Mouse (Mus musculus): ENCODE measurements around the gene Foxm1. TPM values are rescaled to one million over a fixed set of nuclear protein-coding genes. Genes with fewer than 3 reads are reported as not detected.
"Not testable (repeated sequence)": the region's sequence is repeated elsewhere in the genome, so short reads cannot be mapped to it uniquely, and the experiment has no call there.

Foxm1 gene
- polyA plus RNA-seq, 1 experiment from 2014 or later = 36.8 TPM

GRCm38 (mm10) chr6:128380594-128381167 is 17.9 kb downstream of the Foxm1 start:
- H3K9ac ChIP-seq; H3K4me2 ChIP-seq (replicated peaks); H3K9me3 ChIP-seq; H3K4me1 ChIP-seq; H3K27ac ChIP-seq; H3K4me3 ChIP-seq; H3K27me3 ChIP-seq (replicated peaks); H3K36me3 ChIP-seq; ATAC-seq (ENCODE audit: low FRiP score, low read depth): not testable (repeated sequence)
- WGBS = 60% methylated on average over 1 of the region's 1 CpGs

- H3K9ac ChIP-seq = no peak overlapping the region
- H3K27me3 ChIP-seq (replicated peaks) = no peaks in the 10 kb centered on the region
- no peak overlapping the region for H3K27ac ChIP-seq
- no peak for ATAC-seq (ENCODE audit: low FRiP score, low read depth)
- no peaks in the 10 kb centered on the region for H3K9me3 ChIP-seq
- H3K36me3 ChIP-seq = peaks cover 3% of the 10 kb centered on the region; the same call in 1 of the 2 replicates
- WGBS = 78% methylated on average over 3 of the region's 3 CpGs
- H3K4me3 ChIP-seq = no peak overlapping the region
- no peak overlapping the region for H3K4me2 ChIP-seq (replicated peaks)
- no peaks in the 10 kb centered on the region for H3K4me1 ChIP-seq
Measured at GRCm38 (mm10) chr6:128381254-128381653, 18.5 kb downstream of the Foxm1 start.

- Histone ChIP-seq H3K27me3 (replicated peaks) (no peaks in the 10 kb centered on the region), H3K36me3 (no peaks in the 10 kb centered on the region), H3K9me3 (no peaks in the 10 kb centered on the region), H3K27ac (no peak overlapping the region), H3K4me1 (no peaks in the 10 kb centered on the region), H3K4me3 (no peak overlapping the region), H3K4me2 (replicated peaks) (no peak overlapping the region), H3K9ac (no peak overlapping the region)
- WGBS = 69% methylated on average over 7 of the region's 7 CpGs
- ATAC-seq (ENCODE audit: low FRiP score, low read depth) = no peak
Measured at GRCm38 (mm10) chr6:128383752-128384151, 21.0 kb downstream of the Foxm1 start.

GRCm38 (mm10) chr6:128385026-128385425 is 22.3 kb downstream of the Foxm1 start:
- Histone ChIP-seq H3K9me3 (no peaks in the 10 kb centered on the region), H3K4me1 (no peaks in the 10 kb centered on the region), H3K4me2 (replicated peaks) (no peak overlapping the region), H3K27ac (no peak overlapping the region), H3K4me3 (no peak overlapping the region), H3K27me3 (replicated peaks) (no peaks in the 10 kb centered on the region), H3K9ac (no peak overlapping the region), H3K36me3 (no peaks in the 10 kb centered on the region)
- 86% methylated on average over 1 of the region's 1 CpGs for WGBS
- no peak for ATAC-seq (ENCODE audit: low FRiP score, low read depth)

- Histone ChIP-seq H3K4me2 (replicated peaks) (no peak overlapping the region), H3K27me3 (replicated peaks) (no peaks in the 10 kb centered on the region), H3K4me1 (no peaks in the 10 kb centered on the region), H3K9ac (no peak overlapping the region), H3K36me3 (no peaks in the 10 kb centered on the region), H3K4me3 (no peak overlapping the region), H3K27ac (no peak overlapping the region), H3K9me3 (no peaks in the 10 kb centered on the region)
- no peak for ATAC-seq (ENCODE audit: low FRiP score, low read depth)
- 81% methylated on average over 1 of the region's 1 CpGs for WGBS
Measured at GRCm38 (mm10) chr6:128389185-128389584, 26.4 kb downstream of the Foxm1 start.

GRCm38 (mm10) chr6:128390683-128391082 is 27.9 kb downstream of the Foxm1 start:
- no peak for ATAC-seq (ENCODE audit: low FRiP score, low read depth)
- no peak overlapping the region for H3K4me3 ChIP-seq
- H3K27me3 ChIP-seq (replicated peaks) = no peaks in the 10 kb centered on the region
- no peaks in the 10 kb centered on the region for H3K4me1 ChIP-seq
- WGBS = 61% methylated on average over 1 of the region's 1 CpGs
- H3K4me2 ChIP-seq (replicated peaks) = no peak overlapping the region
- no peak overlapping the region for H3K9ac ChIP-seq
- H3K36me3 ChIP-seq = no peaks in the 10 kb centered on the region
- no peaks in the 10 kb centered on the region for H3K9me3 ChIP-seq
- no peak overlapping the region for H3K27ac ChIP-seq

- 78% methylated on average over 7 of the region's 7 CpGs for WGBS
- no peak overlapping the region for H3K4me2 ChIP-seq (replicated peaks)
- H3K9ac ChIP-seq = no peak overlapping the region
- H3K27ac ChIP-seq = no peak overlapping the region
- no peak for ATAC-seq (ENCODE audit: low FRiP score, low read depth)
- H3K9me3 ChIP-seq = no peaks in the 10 kb centered on the region
- no peaks in the 10 kb centered on the region for H3K27me3 ChIP-seq (replicated peaks)
- peaks cover 10% of the 10 kb centered on the region; the same call in 1 of the 2 replicates for H3K4me1 ChIP-seq
- no peak overlapping the region for H3K4me3 ChIP-seq
- H3K36me3 ChIP-seq = no peaks in the 10 kb centered on the region
Measured at GRCm38 (mm10) chr6:128397574-128398261, 35.0 kb downstream of the Foxm1 start.

- Histone ChIP-seq H3K4me1 (peaks cover 10% of the 10 kb centered on the region; the same call in 1 of the 2 replicates), H3K9ac (0 out of 2 replicates have a peak within 1 kb of the TSS, but pooled peaks have one; percentile 21), H3K36me3 (no peaks in the 10 kb centered on the region), H3K27me3 (replicated peaks) (no peaks in the 10 kb centered on the region), H3K27ac (no peak within 1 kb of the TSS), H3K4me3 (peak within 1 kb of the TSS; percentile 18), H3K4me2 (replicated peaks) (peak within 1 kb of the TSS; percentile 43), H3K9me3 (no peaks in the 10 kb centered on the region)
- no peak for ATAC-seq (ENCODE audit: low FRiP score, low read depth)
- 79% methylated on average over 3 of the region's 3 CpGs for WGBS
Measured at GRCm38 (mm10) chr6:128398996-128399395, 36.2 kb downstream of the Foxm1 start, which contains the start of gene Nrip2. Gene Nrip2, plus strand, starts transcription at chr6:128399296.

GRCm38 (mm10) chr6:128399421-128400185 is 36.8 kb downstream of the Foxm1 start:
- Histone ChIP-seq H3K27me3 (replicated peaks) (no peaks in the 10 kb centered on the region), H3K9ac (0 out of 2 replicates have a peak overlapping the region, but pooled peaks have one; percentile 21), H3K36me3 (no peaks in the 10 kb centered on the region), H3K4me1 (peaks cover 10% of the 10 kb centered on the region; the same call in 1 of the 2 replicates), H3K4me3 (peak overlapping the region; percentile 18), H3K4me2 (replicated peaks) (peak overlapping the region; percentile 43), H3K27ac (no peak overlapping the region), H3K9me3 (no peaks in the 10 kb centered on the region)
- 55% methylated on average over 21 of the region's 21 CpGs for WGBS
- peak; percentile 78 for ATAC-seq (ENCODE audit: low FRiP score, low read depth)

- Histone ChIP-seq H3K4me3 (no peak overlapping the region), H3K9me3 (no peaks in the 10 kb centered on the region), H3K4me2 (replicated peaks) (no peak overlapping the region), H3K27me3 (replicated peaks) (no peaks in the 10 kb centered on the region), H3K4me1 (peaks cover 9% of the 10 kb centered on the region; the same call in 1 of the 2 replicates), H3K9ac (no peak overlapping the region), H3K36me3 (peaks cover 28% of the 10 kb centered on the region), H3K27ac (no peak overlapping the region)
- WGBS = 65% methylated on average over 5 of the region's 5 CpGs
- no peak for ATAC-seq (ENCODE audit: low FRiP score, low read depth)
Measured at GRCm38 (mm10) chr6:128404708-128405107, 41.9 kb downstream of the Foxm1 start.

- 87% methylated on average over 7 of the region's 7 CpGs for WGBS
- ATAC-seq (ENCODE audit: low FRiP score, low read depth) = no peak
Measured at GRCm38 (mm10) chr6:128408544-128409125, 45.9 kb downstream of the Foxm1 start.

GRCm38 (mm10) chr6:128410305-128410704 is 47.5 kb downstream of the Foxm1 start:
- WGBS = 94% methylated on average over 13 of the region's 13 CpGs
- H3K36me3 ChIP-seq = peaks cover 64% of the 10 kb centered on the region

More at GRCm38 (mm10) chr6:128408544-128409125, 45.9 kb downstream of the Foxm1 start:
- H3K27me3 ChIP-seq (replicated peaks) = no peaks in the 10 kb centered on the region
- H3K4me3 ChIP-seq = no peak overlapping the region
- H3K36me3 ChIP-seq = peaks cover 59% of the 10 kb centered on the region
- no peak overlapping the region for H3K4me2 ChIP-seq (replicated peaks)
- H3K4me1 ChIP-seq = no peaks in the 10 kb centered on the region
- no peaks in the 10 kb centered on the region for H3K9me3 ChIP-seq
- H3K9ac ChIP-seq = no peak overlapping the region
- H3K27ac ChIP-seq = no peak overlapping the region

More at GRCm38 (mm10) chr6:128410305-128410704, 47.5 kb downstream of the Foxm1 start:
- no peak overlapping the region for H3K27ac ChIP-seq
- no peak overlapping the region for H3K4me3 ChIP-seq
- no peak overlapping the region for H3K4me2 ChIP-seq (replicated peaks)
- H3K9me3 ChIP-seq = no peaks in the 10 kb centered on the region
- H3K9ac ChIP-seq = no peak overlapping the region
- no peaks in the 10 kb centered on the region for H3K27me3 ChIP-seq (replicated peaks)
- H3K4me1 ChIP-seq = no peaks in the 10 kb centered on the region
- ATAC-seq (ENCODE audit: low FRiP score, low read depth) = no peak
